Mouse (Mus musculus) kidney, postnatal 10 days (tissue): Measurements from ENCODE around the gene G6pdx.

ENCODE experiments used
- DNase-seq: peaks from one replicate; pipeline ENCODE4 v3.0.0; 2021; ENCODE audit warnings: mixed read lengths

Gene G6pdx

DNA sequence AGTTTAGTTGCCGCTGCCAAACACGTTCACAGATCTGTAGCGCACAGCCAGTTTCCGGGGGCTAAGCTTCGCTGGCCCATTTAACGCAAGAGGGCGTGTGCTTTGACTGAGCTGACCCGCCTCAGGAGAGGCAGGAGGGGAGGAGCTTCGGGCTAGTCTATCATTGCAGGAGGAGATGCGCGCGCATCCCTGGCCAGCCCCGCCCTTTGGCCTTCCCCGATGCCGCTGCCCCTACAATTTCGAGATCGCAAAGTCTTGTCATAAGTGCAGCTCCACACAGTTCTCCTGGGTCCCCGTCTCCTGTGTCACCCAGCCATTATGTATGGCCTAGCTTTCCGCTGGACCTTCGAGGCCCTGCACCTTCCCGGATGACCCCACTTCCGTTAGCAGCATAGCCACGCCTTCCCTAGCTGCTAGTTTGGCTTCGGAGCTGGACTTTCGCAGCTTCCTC, at the start of gene G6pdx:
G6pdx (minus strand) TSS at position 369 of the 451 bp plus-strand sequence.
- peak; percentile 93 for DNase-seq

DNA sequence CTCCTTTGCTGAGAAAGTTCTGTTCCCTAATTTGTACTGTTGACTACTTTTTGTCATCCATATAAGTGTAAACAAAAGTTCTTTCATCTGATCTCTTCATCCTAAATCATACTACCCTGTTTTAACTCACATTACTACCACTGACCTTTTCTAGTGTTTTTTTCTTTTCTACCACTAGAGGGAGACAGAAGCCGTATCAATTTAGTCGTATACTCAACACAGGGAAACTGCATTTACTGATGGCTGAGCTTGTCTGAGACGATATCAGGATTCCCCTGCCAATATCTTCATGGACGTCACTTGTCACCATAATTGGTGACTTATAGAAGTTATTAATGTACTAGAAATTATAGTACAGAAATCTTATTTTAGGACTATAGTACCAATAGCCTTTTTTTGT, 23.8 kb upstream of the G6pdx start:
- no peak for DNase-seq

DNA sequence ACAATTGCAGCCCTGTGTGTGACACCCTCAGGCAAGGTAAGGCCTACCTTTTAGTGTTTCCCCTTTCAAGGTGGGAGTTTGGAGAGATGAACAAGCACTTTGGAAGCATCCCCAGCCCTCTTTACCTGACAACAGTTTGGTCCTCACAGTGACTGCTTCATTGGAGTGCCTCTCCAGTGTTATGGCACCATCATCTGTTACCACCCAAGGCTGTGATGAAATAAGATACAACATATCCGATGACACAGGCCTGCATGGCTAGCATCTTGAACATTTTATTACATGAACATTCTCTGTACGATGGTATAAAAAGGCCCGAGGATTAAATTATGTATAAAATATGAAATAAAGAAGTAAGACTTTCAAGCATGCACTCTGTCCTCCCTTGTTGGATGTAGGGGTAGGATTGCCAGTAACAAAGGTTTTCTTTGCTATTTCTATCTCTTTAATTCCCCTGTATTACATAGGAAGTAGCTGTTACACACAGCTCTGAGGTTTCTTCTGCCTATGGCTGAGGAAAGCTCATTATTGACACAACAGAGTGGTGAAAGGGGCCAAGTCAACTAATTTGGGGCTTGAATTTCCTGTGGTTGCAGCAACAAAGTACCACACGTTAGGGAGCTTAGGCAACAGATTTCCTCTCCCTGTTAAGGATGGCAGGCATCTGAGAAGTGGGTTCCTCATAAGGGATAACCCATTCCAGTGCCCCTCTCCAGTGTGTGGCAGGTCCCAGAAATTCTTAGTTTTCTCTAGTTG, 22.3 kb upstream of the G6pdx start:
- DNase-seq = no peak

DNA sequence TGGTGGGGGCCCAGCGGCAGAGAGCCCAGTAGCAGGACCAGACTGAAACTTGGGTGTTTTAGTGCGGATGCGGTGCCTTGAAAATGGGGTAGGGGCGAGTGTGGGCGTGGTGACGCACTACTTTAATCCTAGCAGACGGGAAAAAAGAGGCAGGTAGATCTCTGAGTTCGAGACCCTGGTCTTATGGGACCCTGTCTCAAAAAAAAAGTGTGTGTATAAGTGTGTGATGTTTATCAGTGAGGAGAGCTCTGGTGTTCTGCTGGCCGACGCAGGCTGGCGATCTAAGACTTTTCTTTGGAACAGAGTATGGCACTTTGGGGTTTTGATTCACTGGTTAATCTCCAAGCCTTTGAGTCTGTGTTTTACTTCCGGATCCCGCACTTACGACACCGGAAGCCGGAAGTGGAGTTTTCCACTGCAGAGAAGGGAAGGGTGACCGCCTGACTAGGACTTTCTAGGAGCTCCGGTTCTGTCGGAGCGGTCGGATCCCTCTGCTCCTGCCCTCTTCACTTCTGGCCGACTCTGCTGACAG, 362 bp upstream of the G6pdx start:
- peak; percentile 84 for DNase-seq

DNA sequence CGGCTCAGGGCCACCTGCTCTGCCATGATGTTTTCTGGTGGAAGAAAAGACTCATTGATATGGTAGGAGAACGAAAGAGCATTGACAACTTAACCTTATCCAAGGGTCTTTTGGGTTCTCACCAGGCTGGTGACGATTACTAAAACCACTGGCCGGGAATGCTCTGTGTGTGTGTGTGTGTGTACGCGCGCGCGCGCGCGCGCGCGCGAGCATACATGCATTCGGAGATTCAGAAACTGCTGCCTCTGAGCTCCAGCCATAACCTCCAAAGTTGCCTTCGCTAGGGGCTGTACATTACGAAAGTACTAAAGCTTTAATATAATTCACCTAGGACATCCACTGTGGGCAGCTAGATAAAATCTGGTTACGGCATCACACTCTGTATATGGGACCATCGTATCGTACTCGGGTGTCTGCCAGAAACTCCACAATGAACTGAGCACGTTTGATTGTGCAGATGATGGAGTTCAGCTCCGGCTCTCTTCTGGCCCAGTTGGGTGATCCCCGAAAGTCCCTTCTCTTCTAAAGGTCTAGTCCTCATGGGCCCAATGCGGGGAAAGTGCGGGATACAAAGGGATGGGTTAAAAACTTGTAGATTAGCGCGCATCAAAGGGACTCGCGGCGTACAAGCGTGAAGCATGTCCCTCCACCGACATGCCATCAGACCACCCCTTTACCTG, 708 bp downstream of the G6pdx start:
- peak; percentile 10 for DNase-seq

DNA sequence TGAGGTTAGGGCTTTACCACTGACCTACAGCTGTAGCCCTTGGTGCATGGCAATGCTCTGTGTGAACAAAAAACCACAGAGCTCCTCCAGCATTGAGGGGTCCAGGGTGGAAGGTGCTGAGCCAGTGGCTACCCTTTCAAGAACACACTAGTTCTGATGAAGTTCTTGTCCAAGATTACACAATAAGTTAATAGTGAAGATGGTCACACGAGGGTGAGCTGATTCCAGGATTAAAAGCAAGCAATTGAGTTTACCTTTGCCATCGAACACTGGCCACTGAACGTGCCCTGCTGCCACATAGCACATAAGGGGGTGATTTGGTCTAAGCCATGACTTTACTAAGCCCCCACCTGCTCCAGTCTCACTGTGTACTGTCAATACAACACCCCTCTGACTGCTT, 1.9 kb downstream of the G6pdx start:
- DNase-seq = no peak

DNA sequence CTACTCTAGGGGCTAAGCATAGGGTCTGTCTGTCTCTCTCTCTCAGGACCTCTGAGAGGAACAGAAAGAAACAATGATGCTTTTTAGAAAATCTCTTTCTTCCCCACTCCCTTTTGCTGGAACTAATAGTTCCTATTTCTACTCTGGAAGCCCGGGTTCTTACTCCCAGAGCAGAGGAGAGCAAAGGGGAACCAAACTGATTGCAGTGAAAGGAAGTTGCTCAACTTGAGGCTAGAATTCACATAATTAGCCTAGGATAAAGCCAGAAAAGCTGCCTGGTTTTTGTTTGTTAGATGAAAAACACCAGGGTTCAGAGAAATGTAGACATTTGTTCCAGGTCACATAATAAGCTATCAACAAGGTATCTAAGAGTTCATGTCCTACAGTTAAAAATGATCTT, 2.7 kb downstream of the G6pdx start:
- no peak for DNase-seq

DNA sequence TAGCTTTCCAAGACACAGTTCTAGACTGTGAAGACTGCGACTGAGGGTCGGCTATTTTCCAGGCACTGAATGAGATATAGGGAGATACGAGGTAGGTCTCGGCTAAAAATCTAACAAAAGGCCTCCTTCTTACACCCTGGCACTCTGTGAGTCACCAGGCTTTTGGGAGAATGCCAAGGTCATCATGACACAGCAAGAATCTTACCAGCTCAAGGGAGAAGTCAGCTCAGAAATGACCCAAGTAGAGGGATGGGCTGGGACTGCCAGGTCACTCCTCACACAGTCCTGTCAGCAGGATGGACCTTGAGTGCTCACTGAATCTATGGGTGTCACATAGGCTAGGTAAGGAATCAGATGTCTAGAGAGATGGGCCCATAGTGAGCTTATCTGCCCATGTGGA, 3.8 kb downstream of the G6pdx start:
- DNase-seq = peak; percentile 11

DNA sequence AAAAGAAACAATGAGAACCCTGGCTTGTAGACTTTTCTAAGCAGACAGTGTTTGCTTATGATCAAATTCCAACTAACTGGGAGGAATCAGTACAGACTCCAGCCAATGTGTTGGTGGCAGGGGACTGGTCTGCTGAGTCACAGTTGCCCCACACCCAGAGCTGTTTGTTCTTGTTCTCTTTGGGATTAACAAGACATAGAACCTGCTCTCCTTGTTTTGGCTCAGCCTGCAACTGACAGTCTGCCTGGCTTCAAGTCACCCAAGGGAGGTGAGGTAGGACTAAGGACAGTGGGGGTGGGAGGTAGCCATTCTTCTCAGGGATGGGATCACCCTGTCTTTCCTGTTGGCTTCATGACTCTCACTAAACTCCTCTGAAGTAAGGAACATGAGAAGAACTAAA, 4.6 kb downstream of the G6pdx start:
- no peak for DNase-seq

DNA sequence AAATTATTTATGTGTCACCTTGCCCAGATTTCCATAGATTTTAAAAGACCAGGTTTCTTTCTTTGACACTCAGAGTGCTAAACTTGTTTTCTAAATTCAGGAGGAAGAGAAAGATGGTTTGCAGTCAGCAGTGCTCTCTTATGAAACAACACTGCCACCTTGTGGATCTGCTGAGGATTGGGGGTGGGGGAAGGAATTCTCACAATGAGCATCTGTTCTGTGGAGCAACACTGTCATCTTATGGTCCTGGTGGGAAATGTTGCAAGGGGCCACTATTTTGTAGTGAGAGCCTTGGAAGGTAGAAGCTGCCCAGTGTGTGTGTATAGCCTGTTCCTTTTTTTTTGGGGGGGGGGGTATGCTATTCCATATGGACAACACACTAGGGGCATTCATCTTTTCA, 15.6 kb downstream of the G6pdx start:
- DNase-seq = peak; percentile 77

DNA sequence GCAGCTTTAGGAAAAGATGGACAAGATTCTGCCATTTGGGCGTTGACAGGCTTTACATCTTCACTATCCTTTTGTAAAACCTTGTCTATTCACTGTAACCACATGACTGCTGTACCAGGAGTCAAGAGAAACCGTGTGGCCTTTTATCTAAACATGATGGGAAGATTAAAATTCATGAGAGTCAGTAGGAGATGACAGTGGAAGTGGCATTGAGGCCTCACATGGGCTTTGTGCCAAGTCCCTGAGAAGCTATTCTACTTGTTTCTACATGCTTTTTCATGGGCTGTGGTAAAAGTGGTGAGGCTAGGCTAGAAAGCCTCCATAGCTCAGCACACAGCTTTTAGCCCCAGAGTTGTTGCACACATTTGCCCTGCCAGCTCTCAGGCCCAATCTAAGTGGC, 20.7 kb downstream of the G6pdx start:
- DNase-seq = no peak

DNA sequence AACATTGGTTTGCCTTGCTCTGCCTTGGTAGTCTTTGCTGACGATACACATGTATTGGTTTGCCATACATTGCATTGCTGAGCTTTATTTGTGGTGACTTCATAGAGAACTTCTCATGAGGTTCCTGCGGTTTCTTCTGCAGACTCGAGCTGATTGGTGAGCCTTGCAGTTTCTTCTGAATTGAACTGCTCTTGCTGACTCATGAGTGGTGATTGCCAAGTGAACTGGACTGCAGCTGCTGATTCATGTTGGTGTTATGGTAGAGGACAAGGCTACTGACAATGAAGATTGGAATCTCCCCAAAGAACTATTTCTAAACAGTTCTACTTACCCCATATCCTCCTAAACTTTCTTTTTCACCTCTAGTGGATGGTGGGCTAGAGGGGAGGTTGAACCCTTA, 28.9 kb downstream of the G6pdx start:
- no peak for DNase-seq

DNA sequence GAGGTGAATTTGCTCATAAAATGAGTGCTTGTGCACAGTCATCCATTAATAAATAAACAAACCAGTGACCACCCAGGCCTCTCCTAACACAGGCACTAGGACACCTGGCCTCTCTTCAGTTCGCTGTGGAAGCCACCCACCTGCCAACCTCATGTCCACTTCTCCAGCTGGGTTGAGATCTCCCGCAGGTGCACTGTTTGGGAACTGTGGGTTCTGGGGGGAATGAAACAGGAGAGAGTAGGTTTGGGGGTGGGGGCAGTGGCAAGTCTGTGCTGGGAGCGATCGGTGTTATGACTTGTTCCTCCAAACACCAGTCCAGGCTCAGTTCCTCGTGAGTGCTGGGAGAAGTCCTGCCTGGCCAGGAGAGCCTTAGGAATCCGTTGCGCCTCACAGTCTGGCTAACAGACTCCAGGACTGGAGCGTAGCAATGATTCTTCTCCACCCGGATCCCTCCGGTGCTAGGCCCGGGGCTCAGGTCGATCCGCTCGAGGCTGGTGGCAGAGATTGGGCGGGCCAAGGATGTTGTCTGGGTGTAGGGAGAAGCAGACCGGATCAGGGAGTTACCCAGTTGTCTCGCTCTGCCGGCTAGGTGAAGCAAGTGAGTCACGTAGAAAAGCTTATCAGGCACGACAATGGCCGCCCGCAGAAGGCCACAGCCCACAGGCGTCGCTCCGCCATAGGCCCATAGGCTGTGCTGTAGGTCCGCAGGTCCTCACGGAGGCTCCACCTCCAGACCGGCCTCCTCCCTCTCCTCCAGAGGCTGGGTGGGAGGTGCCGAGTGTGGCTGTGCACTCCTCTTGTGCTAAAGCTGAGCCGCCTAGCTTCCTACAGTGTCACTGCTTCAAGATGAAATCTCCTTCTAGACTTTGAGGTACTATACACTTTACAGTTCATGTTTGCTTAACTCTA, 36.2 kb downstream of the G6pdx start, which contains the start of the genes Fam3a and Ikbkg:
Fam3a (minus strand) TSS at position 738 of the 909 bp plus-strand sequence.
Ikbkg (plus strand) TSS at position 756 of the 909 bp plus-strand sequence.
- DNase-seq = peak; percentile 90

DNA sequence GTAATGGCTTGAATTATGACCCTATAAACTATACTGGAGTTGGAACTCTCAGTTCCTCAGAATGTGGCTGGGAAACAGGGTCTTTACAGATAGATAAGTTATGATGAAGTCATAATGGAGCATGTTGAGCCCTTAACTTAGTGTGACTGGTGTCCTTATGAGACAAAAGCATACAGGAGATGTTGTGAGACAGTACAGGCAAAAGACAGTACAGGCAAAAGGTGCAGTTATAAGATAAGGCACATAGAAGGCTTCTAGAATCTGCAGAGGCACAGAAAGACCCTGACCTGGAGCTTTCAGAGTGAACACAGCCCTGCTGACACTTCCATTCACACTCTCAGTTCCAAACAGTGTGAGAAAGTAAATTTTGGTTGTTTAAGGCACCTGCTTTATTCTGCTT, 40.8 kb downstream of the G6pdx start:
- DNase-seq = no peak

DNA sequence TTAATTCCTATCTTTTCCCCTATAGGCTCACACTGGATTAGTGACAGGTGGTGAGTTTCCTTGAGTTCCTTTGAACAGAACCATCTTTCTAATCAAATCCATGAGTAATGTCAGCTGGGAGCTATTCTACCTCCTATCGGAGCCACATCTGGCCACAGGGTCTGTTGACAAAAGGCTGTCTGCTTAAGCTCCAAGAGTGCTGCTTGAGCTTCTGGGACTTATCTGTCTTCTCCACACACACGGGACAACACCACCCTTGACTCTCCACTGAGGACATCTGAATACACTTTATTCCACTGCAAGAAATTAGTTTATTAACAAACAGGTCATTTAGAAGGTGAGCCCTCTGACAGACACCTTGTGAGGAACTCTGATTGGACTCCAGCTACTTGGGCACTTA, 44.5 kb downstream of the G6pdx start:
- no peak for DNase-seq

DNA sequence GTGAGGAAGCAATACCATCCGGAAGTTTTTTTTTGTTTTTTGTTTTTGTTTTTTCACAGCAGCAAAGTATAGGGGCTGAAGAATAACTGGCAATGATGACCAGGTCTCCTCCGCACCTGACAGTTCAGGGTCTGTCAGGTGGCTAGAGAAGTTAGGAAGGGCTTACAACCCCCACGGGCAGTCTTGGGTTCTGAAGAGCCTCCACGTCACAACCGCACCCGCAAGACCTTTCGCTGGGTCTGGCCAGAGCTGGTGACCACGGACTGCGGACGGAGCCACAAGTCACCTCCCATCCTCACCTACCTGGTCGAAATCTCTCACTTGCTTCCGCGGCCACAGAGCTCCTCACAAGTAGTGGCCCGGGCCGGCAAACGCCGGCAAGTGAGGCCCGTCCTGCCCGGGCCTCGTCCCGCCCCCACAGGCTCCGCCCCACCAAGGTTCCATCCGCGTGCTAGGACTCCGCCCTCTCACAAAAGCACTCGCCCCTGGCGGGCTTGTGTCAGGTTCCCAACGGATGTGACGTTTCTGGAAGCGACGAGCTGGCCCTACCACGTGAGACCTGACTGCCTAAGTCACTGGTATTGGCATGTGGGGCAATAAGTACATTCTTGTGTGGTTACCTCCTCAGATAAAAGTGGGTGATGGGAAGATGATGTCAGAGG, 56.0 kb downstream of the G6pdx start, which contains the start of the genes Ubl4a and Slc10a3:
Ubl4a (minus strand) TSS at position 331 of the 662 bp plus-strand sequence.
Slc10a3 (minus strand) TSS at position 462 of the 662 bp plus-strand sequence.
- DNase-seq = peak; percentile 91

DNA sequence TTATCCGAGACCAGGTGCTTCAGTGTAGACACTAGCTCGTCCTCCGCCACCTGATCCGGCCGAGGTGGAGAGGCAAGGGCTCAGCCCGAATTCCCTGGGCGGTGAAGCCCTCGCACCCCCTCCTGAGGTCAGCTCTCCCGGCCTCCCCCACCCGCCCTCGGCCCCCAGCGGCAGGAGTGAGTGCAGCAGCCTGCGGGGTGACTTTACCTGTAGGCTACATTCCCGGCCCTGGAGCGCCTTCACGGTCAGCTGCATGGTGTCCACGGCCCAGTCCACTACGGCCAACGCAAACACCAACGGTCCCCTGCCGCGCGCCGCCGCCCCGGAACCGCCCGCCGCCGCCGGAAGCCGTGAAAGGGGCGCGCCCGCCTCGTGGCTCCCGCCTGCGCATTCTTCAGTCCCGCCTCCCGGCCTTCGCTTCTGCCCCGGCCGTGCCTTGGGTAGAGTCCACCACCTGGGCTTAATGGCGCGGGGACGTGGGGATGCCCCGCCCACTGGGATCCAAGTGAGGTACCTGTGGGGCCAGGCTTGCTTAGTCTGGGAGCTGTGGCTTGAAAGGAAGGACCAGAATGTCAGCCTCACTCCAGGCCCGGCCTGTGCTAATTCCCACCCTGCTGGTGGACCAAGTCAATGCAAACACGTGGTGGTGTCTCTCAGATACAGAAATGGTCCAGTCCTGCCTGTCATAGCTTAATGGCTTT, 60.6 kb downstream of the G6pdx start:
- DNase-seq = peak; percentile 85

DNA sequence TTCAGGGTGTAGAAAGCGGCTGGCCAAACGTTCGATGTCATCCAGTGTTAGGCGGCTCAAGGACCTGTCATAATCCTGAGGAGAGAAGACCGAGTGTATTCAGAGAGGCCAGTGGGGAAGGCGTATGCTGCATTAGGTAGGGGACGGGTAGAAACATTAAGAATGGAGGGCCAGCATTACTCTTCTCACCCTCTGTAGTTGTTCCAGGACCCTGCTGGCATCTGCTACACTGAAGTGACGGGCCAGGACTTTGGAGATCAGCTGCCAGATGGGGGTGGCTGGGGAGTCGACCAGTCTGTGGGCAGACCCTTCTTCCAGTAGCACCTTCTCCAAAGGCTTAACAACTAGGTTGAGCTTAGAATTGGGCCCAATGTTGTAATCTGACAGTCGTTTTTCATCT, 61.5 kb downstream of the G6pdx start:
- DNase-seq = no peak
